Mouse (Mus musculus) stomach, embryonic 14.5 days (tissue): ENCODE data around the gene Car3. TPM values are rescaled to one million over a fixed set of nuclear protein-coding genes. Genes with fewer than 3 reads are reported as not detected.
A peak's percentile ranks its signal among the peaks of the same experiment; 100 is the strongest.

Experiments used
- ATAC-seq: fragments of 200-750 bp; cut with Nextera tagmentation; 2 replicates; pipeline ENCODE4 v1.8.0; 2017; ENCODE audit warnings: low read depth, moderate TSS enrichment; ENCODE audit not compliant: insufficient number of reproducible peaks, insufficient read depth, low FRiP score
- H3K27ac ChIP-seq: fragments of 300-500 bp; sonication (generic); 2 replicates; pipeline ENCODE4 v1.5.1; 2014; ENCODE audit warnings: mild to moderate bottlenecking, low read length, moderate library complexity, mixed read lengths
- H3K27me3 ChIP-seq: fragments of 300-500 bp; sonication (generic); 2 replicates; pipeline ENCODE4 v1.6.1; 2014; ENCODE audit warnings: low read length, control low read depth, mixed read lengths; ENCODE audit not compliant: control insufficient read depth, insufficient read depth
- H3K36me3 ChIP-seq: fragments of 300-500 bp; sonication (generic); 2 replicates; pipeline ENCODE4 v1.6.1; 2014; ENCODE audit warnings: mild to moderate bottlenecking, control low read depth, low read length, moderate library complexity, mixed read lengths; ENCODE audit not compliant: control insufficient read depth, insufficient read depth
- H3K4me1 ChIP-seq: fragments of 300-500 bp; sonication (generic); 2 replicates; pipeline ENCODE4 v1.6.1; 2014; ENCODE audit warnings: low read length, control low read depth, mixed read lengths; ENCODE audit not compliant: control insufficient read depth, insufficient read depth
- H3K4me2 ChIP-seq: fragments of 300-500 bp; sonication (generic); replicated peaks from 2 replicates; pipeline ENCODE4 v1.6.1; 2014; ENCODE audit warnings: low read depth, low read length, control low read depth
- H3K4me3 ChIP-seq: fragments of 300-500 bp; sonication (generic); 2 replicates; pipeline ENCODE4 v1.5.1; 2014; ENCODE audit warnings: low read depth, low read length, control low read depth
- H3K9ac ChIP-seq: fragments of 300-500 bp; sonication (generic); replicated peaks from 2 replicates; pipeline ENCODE4 v1.6.1; 2014; ENCODE audit warnings: low read depth, mild to moderate bottlenecking, control low read depth, low read length, moderate library complexity, mixed read lengths
- H3K9me3 ChIP-seq: fragments of 300-500 bp; sonication (generic); 2 replicates; pipeline ENCODE4 v1.6.1; 2016; ENCODE audit warnings: low read depth, low read length, control low read depth; ENCODE audit not compliant: control insufficient read depth
- WGBS: fragments of 180-500 bp; shearing (Covaris S2); extraction: QIAGEN DNeasy Blood & Tissue Kit; methylation state at CpG from one replicate; pipeline ENCODE4 v1.1.7; 2014; 5-methylcytosine and 5-hydroxymethylcytosine counted together
- polyA plus RNA-seq: library from polyadenylated mRNA; unstranded; fragments of >200 nt; fragmentation: Nextera tagmentation; extraction: Ambion mirVana; gene quantifications from 2 replicates; pipeline ENCODE4 v1.2.1, GENCODE M21; 2014

The Car3 gene
- polyA plus RNA-seq, 1 experiment from 2014 or later: 7.9 TPM

- 83% methylated on average over 3 of the region's 3 CpGs for WGBS
- Histone ChIP-seq H3K27me3 (no peaks in the 10 kb centered on the region), H3K4me3 (no peak overlapping the region), H3K9ac (no peak overlapping the region), H3K27ac (no peak overlapping the region), H3K4me2 (no peak overlapping the region), H3K36me3 (no peaks in the 10 kb centered on the region), H3K9me3 (no peaks in the 10 kb centered on the region), H3K4me1 (no peaks in the 10 kb centered on the region)
- no peak for ATAC-seq
Observed at GRCm38 (mm10) chr3:14879293-14879692, 16.0 kb downstream of the Car3 start.

DNA sequence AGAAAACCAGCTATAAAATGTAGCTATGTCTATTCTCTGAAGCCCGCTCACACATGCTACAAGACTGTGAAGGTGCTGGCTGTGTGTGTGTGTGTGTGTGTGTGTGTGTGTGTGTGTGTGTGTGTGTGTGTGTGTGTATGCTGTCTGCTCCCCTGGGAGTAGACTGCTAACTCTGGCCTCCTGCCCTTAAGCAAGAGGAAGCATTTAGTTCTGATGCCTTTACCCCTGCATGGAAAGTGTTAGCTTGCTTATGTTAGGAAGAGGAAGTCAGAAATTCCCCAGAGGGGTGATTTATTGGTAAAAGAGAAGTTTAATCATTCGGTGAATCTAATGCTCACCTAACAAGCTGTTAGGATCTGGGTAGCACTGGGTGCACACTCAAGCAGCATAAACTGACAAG lies 17.0 kb downstream of the Car3 start:
- Histone ChIP-seq H3K27me3 (no peaks in the 10 kb centered on the region), H3K4me2 (no peak overlapping the region), H3K4me3 (no peak overlapping the region), H3K27ac (no peak overlapping the region), H3K9ac (no peak overlapping the region), H3K9me3 (no peaks in the 10 kb centered on the region), H3K4me1 (no peaks in the 10 kb centered on the region), H3K36me3 (no peaks in the 10 kb centered on the region)
- no peak for ATAC-seq
- whole genome bisulfite sequencing: 66% methylated on average over 2 of the region's 2 CpGs

DNA sequence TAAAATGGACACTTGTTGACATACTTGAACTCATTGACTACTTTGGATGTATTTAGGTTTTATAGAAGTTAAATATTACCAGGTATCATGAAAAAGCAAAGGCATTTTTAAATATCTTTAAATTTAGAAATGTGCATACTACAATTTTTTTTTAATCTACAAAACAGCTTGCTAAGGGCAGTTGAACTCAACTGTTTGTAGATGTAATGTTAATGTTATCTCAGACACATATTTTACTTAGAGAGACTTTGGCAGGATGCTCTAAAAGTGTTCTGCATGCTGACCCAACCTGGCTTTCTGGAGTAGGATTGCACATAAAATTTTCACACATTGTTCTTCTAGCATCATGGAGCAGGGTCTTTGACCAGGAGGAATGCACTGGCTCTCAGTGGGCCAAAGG lies 18.7 kb downstream of the Car3 start:
- Histone ChIP-seq H3K4me3 (no peak overlapping the region), H3K9ac (no peak overlapping the region), H3K4me2 (no peak overlapping the region), H3K36me3 (no peaks in the 10 kb centered on the region), H3K27ac (no peak overlapping the region), H3K27me3 (0 out of 2 replicates have a peak, but pooled peaks cover 2% of the 10 kb centered on the region), H3K9me3 (no peaks in the 10 kb centered on the region), H3K4me1 (no peaks in the 10 kb centered on the region)
- no peak for ATAC-seq

DNA sequence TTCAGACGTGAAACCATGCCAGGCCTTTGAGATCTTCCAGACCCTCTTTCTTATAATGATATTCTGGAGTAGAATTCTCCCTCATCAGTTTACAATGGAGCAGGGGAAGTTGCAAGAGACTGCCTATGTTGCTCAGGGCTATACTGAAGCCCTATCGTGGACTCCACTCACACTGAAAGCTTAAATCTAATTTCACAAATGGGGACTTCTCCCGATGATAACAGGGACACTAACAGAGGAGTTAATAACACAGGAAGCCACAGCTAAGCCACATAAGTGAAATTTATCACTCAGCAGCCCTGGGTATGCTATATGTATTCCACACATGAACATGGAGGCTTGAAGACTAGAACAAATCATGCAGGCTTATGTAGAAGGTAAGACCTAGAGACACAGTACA lies 19.4 kb downstream of the Car3 start:
- Histone ChIP-seq H3K9ac (no peak overlapping the region), H3K9me3 (no peaks in the 10 kb centered on the region), H3K27ac (no peak overlapping the region), H3K27me3 (0 out of 2 replicates have a peak, but pooled peaks cover 5% of the 10 kb centered on the region), H3K4me3 (no peak overlapping the region), H3K4me1 (no peaks in the 10 kb centered on the region), H3K4me2 (no peak overlapping the region), H3K36me3 (no peaks in the 10 kb centered on the region)
- ATAC-seq: no peak
- whole genome bisulfite sequencing: 68% methylated on average over 3 of the region's 3 CpGs

GRCm38 (mm10) chr3:14884826-14885225 lies 21.5 kb downstream of the Car3 start:
- Histone ChIP-seq H3K9ac (no peak overlapping the region), H3K9me3 (no peaks in the 10 kb centered on the region), H3K4me1 (no peaks in the 10 kb centered on the region), H3K36me3 (no peaks in the 10 kb centered on the region), H3K4me2 (no peak overlapping the region), H3K27me3 (0 out of 2 replicates have a peak, but pooled peaks cover 5% of the 10 kb centered on the region), H3K4me3 (no peak overlapping the region), H3K27ac (no peak overlapping the region)
- no peak for ATAC-seq

DNA sequence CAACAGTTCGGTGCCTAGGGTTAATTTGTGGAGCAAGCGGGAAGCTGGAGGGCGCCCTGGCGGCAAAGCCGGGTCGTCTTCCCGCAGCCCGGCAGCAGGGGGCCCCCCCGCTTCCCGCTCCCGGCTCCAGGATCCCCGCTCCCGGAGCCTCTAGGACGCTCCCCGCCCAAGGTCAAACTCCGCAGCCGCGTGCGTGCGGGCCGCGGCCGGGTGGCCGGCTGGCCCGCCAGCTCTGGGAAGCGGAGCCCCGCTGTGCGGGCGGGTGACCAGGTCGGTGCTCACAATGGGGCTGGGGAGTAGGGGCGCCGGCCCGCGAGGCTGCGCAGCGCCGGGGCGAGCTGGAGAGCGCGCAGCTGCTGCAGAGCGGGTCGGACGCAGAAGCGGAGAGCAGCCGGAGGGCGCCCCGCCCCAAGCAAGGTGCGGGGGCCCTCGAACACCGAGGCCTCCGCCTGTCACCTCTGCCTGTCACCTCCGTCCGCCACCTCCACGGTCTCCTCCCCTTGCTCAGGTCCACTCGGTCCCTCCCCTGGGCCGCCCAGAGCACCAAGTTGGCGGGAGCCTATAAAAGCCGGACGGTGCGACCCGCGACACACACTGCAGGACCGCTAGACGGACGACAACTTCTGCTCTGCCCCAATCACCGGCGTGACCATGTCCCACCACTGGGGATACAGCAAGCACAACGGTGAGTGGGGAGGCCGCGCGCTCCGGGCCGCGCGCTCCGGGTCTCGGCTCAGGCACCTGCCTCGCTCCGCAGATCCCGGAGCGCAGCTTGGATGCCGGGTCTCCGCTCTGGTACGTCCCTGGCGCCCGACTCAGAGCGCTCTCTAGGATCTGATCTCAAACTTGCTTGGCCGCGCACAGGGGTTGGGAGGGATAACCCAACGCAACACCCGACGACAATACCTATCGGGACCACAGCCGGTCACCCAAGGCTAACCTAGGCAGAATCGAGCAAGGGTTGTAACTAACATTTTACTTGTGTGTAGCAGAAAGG lies 23.1 kb downstream of the Car3 start, which contains the start of gene Car2:
Car2 (plus strand) TSS at position 172 of the 997 bp plus-strand sequence.
- Histone ChIP-seq H3K27me3 (0 out of 2 replicates have a peak, but pooled peaks cover 5% of the 10 kb centered on the region), H3K4me2 (peak within 1 kb of the TSS; percentile 92), H3K4me1 (no peaks in the 10 kb centered on the region), H3K9ac (peak within 1 kb of the TSS; percentile 60), H3K27ac (0 out of 2 replicates have a peak within 1 kb of the TSS, but pooled peaks have one; percentile 15), H3K4me3 (peak within 1 kb of the TSS; percentile 73), H3K9me3 (no peaks in the 10 kb centered on the region), H3K36me3 (no peaks in the 10 kb centered on the region)
- WGBS: under 1% methylated on average over 90 of the region's 95 CpGs
- ATAC-seq: peak; percentile 89

- Histone ChIP-seq H3K4me2 (peak overlapping the region; percentile 92), H3K36me3 (no peaks in the 10 kb centered on the region), H3K9ac (peak overlapping the region; percentile 60; the same call in 1 of the 2 replicates), H3K4me1 (no peaks in the 10 kb centered on the region), H3K27me3 (0 out of 2 replicates have a peak, but pooled peaks cover 5% of the 10 kb centered on the region), H3K9me3 (no peaks in the 10 kb centered on the region), H3K4me3 (peak overlapping the region; percentile 73), H3K27ac (no peak overlapping the region)
- 39% methylated on average over 11 of the region's 11 CpGs for WGBS
- no peak for ATAC-seq
Observed at GRCm38 (mm10) chr3:14887134-14887666, 23.9 kb downstream of the Car3 start.

GRCm38 (mm10) chr3:14887686-14888295 lies 24.5 kb downstream of the Car3 start:
- Histone ChIP-seq H3K4me3 (no peak overlapping the region), H3K27me3 (0 out of 2 replicates have a peak, but pooled peaks cover 5% of the 10 kb centered on the region), H3K4me2 (0 out of 2 replicates have a peak overlapping the region, but pooled peaks have one; percentile 92), H3K9me3 (no peaks in the 10 kb centered on the region), H3K36me3 (no peaks in the 10 kb centered on the region), H3K4me1 (no peaks in the 10 kb centered on the region), H3K9ac (no peak overlapping the region), H3K27ac (no peak overlapping the region)
- WGBS: 77% methylated on average over 10 of the region's 10 CpGs
- no peak for ATAC-seq
